Mouse (Mus musculus): ENCODE measurements around the gene Siae. TPM values are rescaled to one million over a fixed set of nuclear protein-coding genes. Genes with fewer than 3 reads are reported as not detected.

The Siae gene
- total and polyA plus RNA-seq, 2 experiments from 2014 or later, result 14.9 to 15.8 TPM

DNA sequence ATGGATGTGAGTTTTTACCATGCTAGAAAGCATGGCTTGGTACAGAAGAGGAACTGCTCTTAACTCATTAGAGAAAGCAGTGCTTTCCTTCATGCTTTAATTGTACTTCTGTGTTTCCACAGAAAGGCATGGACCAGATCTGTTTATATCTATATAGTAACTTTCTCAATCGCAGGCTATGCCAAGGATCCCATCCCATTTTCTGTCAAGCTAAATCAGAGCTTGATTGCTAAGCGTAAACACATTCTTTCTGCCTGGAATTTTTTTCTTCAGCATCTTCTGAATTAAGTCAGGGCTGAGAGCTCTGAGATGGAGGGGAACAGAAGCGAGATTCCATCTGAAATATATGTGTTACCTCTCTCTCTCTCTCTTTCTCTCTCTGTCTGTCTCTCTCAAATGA lies 68.5 kb downstream of the Siae start:
- no peak for ATAC-seq (ENCODE audit: low FRiP score)
- no peak overlapping the region for H3K27ac ChIP-seq (ENCODE audit: low read depth, low read length)

GRCm38 (mm10) chr9:37624502-37624901 lies 69.0 kb downstream of the Siae start:
- 83% methylated on average over 1 of the region's 1 CpGs for WGBS
- ATAC-seq (ENCODE audit: low FRiP score), result no peak
- H3K4me2 ChIP-seq (ENCODE audit: low read depth, low read length, poor library complexity, severe bottlenecking), result no peak overlapping the region

More for the DNA sequence above, 68.5 kb downstream of the Siae start:
- TF ChIP-seq CTCF (IDR thresholded peaks at IDR 0.05), result no peak
- H3K4me1 ChIP-seq (ENCODE audit: insufficient read depth, low read length), result peaks cover 18% of the 10 kb centered on the region
- H3K9me3 ChIP-seq (ENCODE audit: low read length), result no peaks in the 10 kb centered on the region
- H3K4me3 ChIP-seq (ENCODE audit: low read depth, low read length), result no peak overlapping the region
- no peak overlapping the region for H3K9ac ChIP-seq (replicated peaks; ENCODE audit: low read length, poor library complexity, severe bottlenecking)
- no peaks in the 10 kb centered on the region for H3K36me3 ChIP-seq (ENCODE audit: insufficient read depth, low read length)
- H3K27me3 ChIP-seq (ENCODE audit: insufficient read depth, low read length), result no peaks in the 10 kb centered on the region
- H3K4me2 ChIP-seq (ENCODE audit: low read depth, low read length, poor library complexity, severe bottlenecking), result no peak overlapping the region
- no peak for DNase-seq (ENCODE audit: low spot score)
- WGBS, result 83% methylated on average over 3 of the region's 3 CpGs

GRCm38 (mm10) chr9:37625129-37625528 lies 69.6 kb downstream of the Siae start:
- peak; percentile 34 for DNase-seq (ENCODE audit: low spot score)
- Histone ChIP-seq H3K4me1 (ENCODE audit: insufficient read depth, low read length) (peaks cover 18% of the 10 kb centered on the region), H3K27ac (ENCODE audit: low read depth, low read length) (peak overlapping the region; percentile 76), H3K9ac (replicated peaks; ENCODE audit: low read length, poor library complexity, severe bottlenecking) (no peak overlapping the region), H3K27me3 (ENCODE audit: insufficient read depth, low read length) (no peaks in the 10 kb centered on the region), H3K4me3 (ENCODE audit: low read depth, low read length) (no peak overlapping the region), H3K9me3 (ENCODE audit: low read length) (no peaks in the 10 kb centered on the region), H3K36me3 (ENCODE audit: insufficient read depth, low read length) (no peaks in the 10 kb centered on the region), H3K4me2 (ENCODE audit: low read depth, low read length, poor library complexity, severe bottlenecking) (no peak overlapping the region; the same call in 1 of the 2 replicates)
- WGBS, result 16% methylated on average over 3 of the region's 3 CpGs
- no peak for TF ChIP-seq CTCF (IDR thresholded peaks at IDR 0.05)
- peak; percentile 58 for ATAC-seq (ENCODE audit: low FRiP score)

More at GRCm38 (mm10) chr9:37624502-37624901, 69.0 kb downstream of the Siae start:
- H3K9ac ChIP-seq (replicated peaks; ENCODE audit: low read length, poor library complexity, severe bottlenecking), result no peak overlapping the region
- no peak for TF ChIP-seq CTCF (IDR thresholded peaks at IDR 0.05)
- H3K27ac ChIP-seq (ENCODE audit: low read depth, low read length), result no peak overlapping the region; the same call in 1 of the 2 replicates
- H3K4me1 ChIP-seq (ENCODE audit: insufficient read depth, low read length), result peaks cover 18% of the 10 kb centered on the region
- H3K9me3 ChIP-seq (ENCODE audit: low read length), result no peaks in the 10 kb centered on the region
- no peak for DNase-seq (ENCODE audit: low spot score)
- H3K36me3 ChIP-seq (ENCODE audit: insufficient read depth, low read length), result no peaks in the 10 kb centered on the region
- H3K27me3 ChIP-seq (ENCODE audit: insufficient read depth, low read length), result no peaks in the 10 kb centered on the region
- H3K4me3 ChIP-seq (ENCODE audit: low read depth, low read length), result no peak overlapping the region

DNA sequence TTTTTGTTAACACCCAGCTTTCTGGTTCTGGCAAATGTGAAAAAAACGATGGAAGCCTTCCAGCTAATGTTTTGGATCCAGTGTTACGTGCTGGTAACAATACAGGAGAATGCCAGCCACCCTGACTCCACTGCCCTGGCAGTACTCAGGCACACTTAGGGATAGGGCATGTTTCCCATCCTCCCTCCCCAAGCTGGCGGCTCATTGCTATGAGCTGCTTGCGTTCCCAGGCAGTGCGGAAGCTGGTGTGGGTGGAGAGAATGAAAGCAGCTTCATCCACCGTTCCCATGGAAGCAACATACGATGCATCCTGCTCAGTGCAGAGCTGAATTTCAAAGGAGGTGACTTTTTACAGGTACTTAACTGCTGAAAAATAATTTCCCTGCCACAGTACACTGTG lies 70.1 kb downstream of the Siae start:
- peak overlapping the region; percentile 76 for H3K27ac ChIP-seq (ENCODE audit: low read depth, low read length)
- H3K36me3 ChIP-seq (ENCODE audit: insufficient read depth, low read length), result no peaks in the 10 kb centered on the region
- H3K4me1 ChIP-seq (ENCODE audit: insufficient read depth, low read length), result peaks cover 18% of the 10 kb centered on the region
- peak; percentile 90 for ATAC-seq (ENCODE audit: low FRiP score)
- TF ChIP-seq CTCF (IDR thresholded peaks at IDR 0.05), result no peak
- peak overlapping the region; percentile 19 for H3K4me2 ChIP-seq (ENCODE audit: low read depth, low read length, poor library complexity, severe bottlenecking)
- H3K4me3 ChIP-seq (ENCODE audit: low read depth, low read length), result no peak overlapping the region
- 8% methylated on average over 7 of the region's 7 CpGs for WGBS
- no peak overlapping the region for H3K9ac ChIP-seq (replicated peaks; ENCODE audit: low read length, poor library complexity, severe bottlenecking)
- H3K9me3 ChIP-seq (ENCODE audit: low read length), result no peaks in the 10 kb centered on the region
- peak; percentile 72 for DNase-seq (ENCODE audit: low spot score)
- H3K27me3 ChIP-seq (ENCODE audit: insufficient read depth, low read length), result no peaks in the 10 kb centered on the region

DNA sequence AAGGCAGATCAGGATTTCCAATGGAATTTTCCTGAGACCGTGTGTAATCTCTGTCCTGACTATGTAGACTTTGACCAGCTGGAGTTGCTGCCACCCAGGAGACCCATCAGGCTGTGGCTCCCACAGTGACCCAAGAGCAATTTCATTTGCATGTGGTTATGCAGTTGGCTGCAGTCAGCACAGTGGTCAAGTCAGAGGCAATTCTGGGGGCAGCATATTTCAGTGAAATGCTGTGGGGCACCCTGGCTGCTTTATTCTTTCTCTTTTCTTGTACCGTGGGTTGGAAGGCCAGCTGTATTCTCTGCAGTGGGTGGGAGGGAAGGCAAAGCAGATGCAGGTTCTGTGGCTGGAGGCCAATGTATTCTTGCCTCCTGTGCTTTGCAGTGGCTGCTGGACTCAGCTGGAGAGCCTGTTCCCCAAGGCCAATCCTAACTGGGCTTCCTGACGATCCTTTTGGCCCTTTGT lies 70.6 kb downstream of the Siae start:
- DNase-seq (ENCODE audit: low spot score), result peak; percentile 22
- no peak for TF ChIP-seq CTCF (IDR thresholded peaks at IDR 0.05)
- 4% methylated on average over 3 of the region's 3 CpGs for WGBS
- Histone ChIP-seq H3K36me3 (ENCODE audit: insufficient read depth, low read length) (no peaks in the 10 kb centered on the region), H3K4me2 (ENCODE audit: low read depth, low read length, poor library complexity, severe bottlenecking) (peak overlapping the region; percentile 19), H3K27ac (ENCODE audit: low read depth, low read length) (peak overlapping the region; percentile 76), H3K4me3 (ENCODE audit: low read depth, low read length) (no peak overlapping the region), H3K9ac (replicated peaks; ENCODE audit: low read length, poor library complexity, severe bottlenecking) (no peak overlapping the region), H3K27me3 (ENCODE audit: insufficient read depth, low read length) (no peaks in the 10 kb centered on the region), H3K9me3 (ENCODE audit: low read length) (no peaks in the 10 kb centered on the region), H3K4me1 (ENCODE audit: insufficient read depth, low read length) (peaks cover 18% of the 10 kb centered on the region)
- ATAC-seq (ENCODE audit: low FRiP score), result peak; percentile 41; the same call in 1 of the 2 replicates

GRCm38 (mm10) chr9:37627263-37627662 lies 71.8 kb downstream of the Siae start:
- Histone ChIP-seq H3K36me3 (ENCODE audit: insufficient read depth, low read length) (no peaks in the 10 kb centered on the region), H3K9me3 (ENCODE audit: low read length) (no peaks in the 10 kb centered on the region), H3K4me1 (ENCODE audit: insufficient read depth, low read length) (peaks cover 18% of the 10 kb centered on the region), H3K4me2 (ENCODE audit: low read depth, low read length, poor library complexity, severe bottlenecking) (no peak overlapping the region), H3K9ac (replicated peaks; ENCODE audit: low read length, poor library complexity, severe bottlenecking) (no peak overlapping the region), H3K4me3 (ENCODE audit: low read depth, low read length) (no peak overlapping the region), H3K27ac (ENCODE audit: low read depth, low read length) (no peak overlapping the region), H3K27me3 (ENCODE audit: insufficient read depth, low read length) (no peaks in the 10 kb centered on the region)
- 97% methylated on average over 1 of the region's 1 CpGs for WGBS
- no peak for TF ChIP-seq CTCF (IDR thresholded peaks at IDR 0.05)
- ATAC-seq (ENCODE audit: low FRiP score), result no peak
- DNase-seq (ENCODE audit: low spot score), result no peak

Measured in midbrain, postnatal 0 days (tissue).